Mouse (Mus musculus) small intestine, adult 2 months (tissue): ENCODE measurements at regions not wholly inside any gene's neighbourhood (a gene's known extent, or its start where the extent isn't known, plus 50 kb on each side); places are given as distances from the start of the nearest gene placed in this dataset.

Experiments
- CTCF ChIP-seq: fragments of 200-500 bp; IDR thresholded peaks from 2 replicates; pipeline ENCODE4 v1.5.1; 2012; ENCODE audit warnings: low read depth, mild to moderate bottlenecking, control low read depth, inconsistent platforms, low read length, moderate library complexity, mixed read lengths; ENCODE audit not compliant: insufficient replicate concordance, insufficient read length; ENCODE audit errors: extremely low read depth
- POLR2A ChIP-seq: fragments of 200-500 bp; IDR thresholded peaks from 2 replicates; pipeline ENCODE4 v1.6.1; 2012; ENCODE audit warnings: low read depth, mild to moderate bottlenecking, control low read depth, inconsistent platforms, low read length, moderate library complexity

DNA sequence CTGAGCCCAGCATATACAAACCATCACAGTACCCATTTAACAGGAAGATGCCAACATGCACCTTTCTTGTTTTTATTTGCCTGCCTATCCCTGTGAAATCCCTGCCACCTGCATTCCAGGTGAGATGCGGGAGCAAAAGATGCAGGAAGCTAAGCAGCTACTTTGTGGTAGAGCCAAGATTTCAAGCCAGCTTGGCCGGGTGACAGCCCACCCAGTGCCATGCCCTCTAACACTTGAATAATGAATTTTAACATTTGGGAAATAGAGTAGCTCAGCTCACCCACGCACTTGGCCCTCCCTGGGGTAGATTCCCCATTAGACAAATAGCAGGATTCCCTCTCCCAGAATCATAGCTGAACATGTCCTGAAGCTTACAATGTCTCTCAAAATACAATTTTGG is 454.7 kb downstream of the Prdm2 start:
- TF ChIP-seq CTCF (no peak), POLR2A (no peak)
